Comparison of ENCODE assay signal across 40 mouse cellular contexts in genomic region chr2:154782856-154783650, GRCm38 (mm10). TPM values are rescaled to one million over a fixed set of nuclear protein-coding genes. Genes with fewer than 3 reads are reported as not detected.
DNase-seq lines count a peak whose midpoint lies in the region; ATAC-seq and TF ChIP-seq lines count a peak whose summit lies in the region.
"Had no signal": no experiment of that assay in that cellular context is flagged by ENCODE, and none has a peak within 500 bp of the region (broad histone marks: within the 10 kb centered on the region; RNA-seq: fewer than 3 reads in every experiment).

No protein-coding gene starts in this region.

- 75% methylated on average over 17 of the region's 17 CpGs for WGBS in forebrain, embryonic 10.5 days
- WGBS in forebrain, embryonic 16.5 days, result 44% methylated on average over 17 of the region's 17 CpGs
- 71% methylated on average over 17 of the region's 17 CpGs for WGBS in intestine, embryonic 16.5 days
- WGBS in intestine, postnatal 0 days, result 76% methylated on average over 17 of the region's 17 CpGs
- 66% methylated on average over 17 of the region's 17 CpGs for WGBS in midbrain, embryonic 13.5 days
- WGBS in midbrain, postnatal 0 days, result 74% methylated on average over 17 of the region's 17 CpGs
- 43% methylated on average over 17 of the region's 17 CpGs for WGBS in neural tube, embryonic 13.5 days

- no peak overlapping the region for H3K4me3 ChIP-seq in forebrain, embryonic 10.5 days
- no peak overlapping the region for H3K4me3 ChIP-seq in forebrain, embryonic 16.5 days (replicated peaks; ENCODE audit: low read length)
- no peak overlapping the region for H3K4me3 ChIP-seq in intestine, embryonic 16.5 days (ENCODE audit: low read length)
- no peak overlapping the region for H3K4me3 ChIP-seq in intestine, postnatal 0 days (ENCODE audit: low read depth, low read length)
- H3K4me3 ChIP-seq in midbrain, embryonic 13.5 days (replicated peaks), result no peak overlapping the region
- H3K4me3 ChIP-seq in midbrain, postnatal 0 days (ENCODE audit: low read depth, low read length), result no peak overlapping the region
- no peak overlapping the region for H3K4me3 ChIP-seq in neural tube, embryonic 13.5 days
- H3K4me3 ChIP-seq: embryonic facial prominence, embryonic 13.5 days; erythroblast, embryonic 14.5 days; forebrain, embryonic 12.5 days; heart, embryonic 15.5 days; intestine, embryonic 15.5 days; limb, embryonic 13.5 days; liver, embryonic 13.5 days; megakaryocyte, embryonic 14.5 days had no signal

- H3K9me3 ChIP-seq in forebrain, embryonic 10.5 days, result no peaks in the 10 kb centered on the region
- no peaks in the 10 kb centered on the region for H3K9me3 ChIP-seq in forebrain, embryonic 16.5 days (ENCODE audit: control insufficient read depth, low read length)
- H3K9me3 ChIP-seq in intestine, embryonic 16.5 days (ENCODE audit: control insufficient read depth, low read length), result no peaks in the 10 kb centered on the region
- H3K9me3 ChIP-seq in intestine, postnatal 0 days (ENCODE audit: control insufficient read depth), result no peaks in the 10 kb centered on the region
- H3K9me3 ChIP-seq in midbrain, embryonic 13.5 days, result no peaks in the 10 kb centered on the region
- no peaks in the 10 kb centered on the region for H3K9me3 ChIP-seq in midbrain, postnatal 0 days (ENCODE audit: low read length)
- no peaks in the 10 kb centered on the region for H3K9me3 ChIP-seq in neural tube, embryonic 13.5 days
- H3K9me3 ChIP-seq: embryonic facial prominence, embryonic 13.5 days; forebrain, embryonic 12.5 days; heart, embryonic 15.5 days; intestine, embryonic 15.5 days; limb, embryonic 13.5 days; liver, embryonic 13.5 days; megakaryocyte, embryonic 14.5 days had no signal

- no peak overlapping the region for H3K4me2 ChIP-seq in forebrain, embryonic 16.5 days (ENCODE audit: low read length)
- no peak overlapping the region for H3K4me2 ChIP-seq in intestine, embryonic 16.5 days (ENCODE audit: low read depth, low read length)
- H3K4me2 ChIP-seq in intestine, postnatal 0 days (replicated peaks; ENCODE audit: low read depth), result no peak overlapping the region
- no peak overlapping the region for H3K4me2 ChIP-seq in midbrain, embryonic 13.5 days (replicated peaks)
- no peak overlapping the region for H3K4me2 ChIP-seq in midbrain, postnatal 0 days (ENCODE audit: low read depth, low read length, poor library complexity, severe bottlenecking)
- no peak overlapping the region for H3K4me2 ChIP-seq in neural tube, embryonic 13.5 days
- H3K4me2 ChIP-seq: embryonic facial prominence, embryonic 13.5 days; forebrain, embryonic 12.5 days; heart, embryonic 15.5 days; intestine, embryonic 15.5 days; limb, embryonic 13.5 days; liver, embryonic 13.5 days had no signal

- H3K4me1 ChIP-seq in forebrain, embryonic 10.5 days, result peaks cover 44% of the 10 kb centered on the region
- 0 out of 2 replicates have a peak, but pooled peaks cover 9% of the 10 kb centered on the region for H3K4me1 ChIP-seq in forebrain, embryonic 16.5 days (replicated peaks; ENCODE audit: control insufficient read depth, insufficient read depth, low read length)
- no peaks in the 10 kb centered on the region for H3K4me1 ChIP-seq in intestine, embryonic 16.5 days (ENCODE audit: control insufficient read depth, insufficient read depth, low read length)
- no peaks in the 10 kb centered on the region for H3K4me1 ChIP-seq in intestine, postnatal 0 days (replicated peaks; ENCODE audit: control insufficient read depth, insufficient read depth, low read length)
- H3K4me1 ChIP-seq in midbrain, embryonic 13.5 days (replicated peaks), result peaks cover 35% of the 10 kb centered on the region
- H3K4me1 ChIP-seq in midbrain, postnatal 0 days (ENCODE audit: insufficient read depth, low read length), result no peaks in the 10 kb centered on the region
- H3K4me1 ChIP-seq in neural tube, embryonic 13.5 days (replicated peaks), result peaks cover 23% of the 10 kb centered on the region
- H3K4me1 ChIP-seq: heart, embryonic 15.5 days; intestine, embryonic 15.5 days had no signal

- no peak for TF ChIP-seq CTCF in intestine, postnatal 0 days (IDR thresholded peaks at IDR 0.05; ENCODE audit: low read depth)
- TF ChIP-seq CTCF in midbrain, postnatal 0 days (IDR thresholded peaks at IDR 0.05), result no peak

- no peak overlapping the region for H3K9ac ChIP-seq in forebrain, embryonic 16.5 days (replicated peaks; ENCODE audit: low read depth, low read length)
- H3K9ac ChIP-seq in intestine, embryonic 16.5 days (ENCODE audit: low read depth, low read length), result 0 out of 2 replicates have a peak overlapping the region, but pooled peaks have one; percentile 16
- no peak overlapping the region for H3K9ac ChIP-seq in intestine, postnatal 0 days (ENCODE audit: low read depth, low read length)
- no peak overlapping the region for H3K9ac ChIP-seq in midbrain, embryonic 13.5 days (replicated peaks)
- H3K9ac ChIP-seq in midbrain, postnatal 0 days (replicated peaks; ENCODE audit: low read length, poor library complexity, severe bottlenecking), result no peak overlapping the region
- H3K9ac ChIP-seq in neural tube, embryonic 13.5 days, result no peak overlapping the region
- H3K9ac ChIP-seq: embryonic facial prominence, embryonic 13.5 days; forebrain, embryonic 12.5 days; heart, embryonic 15.5 days; intestine, embryonic 15.5 days; limb, embryonic 13.5 days; liver, embryonic 13.5 days had no signal

- no peaks in the 10 kb centered on the region for H3K27me3 ChIP-seq in forebrain, embryonic 10.5 days (ENCODE audit: poor library complexity, severe bottlenecking)
- H3K27me3 ChIP-seq in forebrain, embryonic 16.5 days (replicated peaks; ENCODE audit: control insufficient read depth, insufficient read depth, low read length), result no peaks in the 10 kb centered on the region
- H3K27me3 ChIP-seq in intestine, embryonic 16.5 days (replicated peaks; ENCODE audit: control insufficient read depth, insufficient read depth, low read length), result no peaks in the 10 kb centered on the region
- H3K27me3 ChIP-seq in intestine, postnatal 0 days (replicated peaks; ENCODE audit: control insufficient read depth, insufficient read depth, low read length), result no peaks in the 10 kb centered on the region
- no peaks in the 10 kb centered on the region for H3K27me3 ChIP-seq in midbrain, embryonic 13.5 days
- no peaks in the 10 kb centered on the region for H3K27me3 ChIP-seq in midbrain, postnatal 0 days (ENCODE audit: insufficient read depth, low read length)
- H3K27me3 ChIP-seq in neural tube, embryonic 13.5 days, result no peaks in the 10 kb centered on the region
- H3K27me3 ChIP-seq: embryonic facial prominence, embryonic 13.5 days; forebrain, embryonic 12.5 days; heart, embryonic 15.5 days; intestine, embryonic 15.5 days; limb, embryonic 13.5 days had no signal

- DNase-seq in forebrain, embryonic 10.5 days (ENCODE audit: extremely low spot score, low spot score), result no peak
- DNase-seq in midbrain, postnatal 0 days (ENCODE audit: low spot score), result no peak
- no peak for DNase-seq in adrenal gland, adult (ENCODE audit: inconsistent age in 2 of 2, low spot score in 1 of 2)
- DNase-seq: adrenal gland, postnatal 36 days; cerebellum, adult 8-10 months; embryo, embryonic 11 days; gastrocnemius, postnatal 10 days; kidney, adult 9 months; liver, embryonic 13.5 days; lung, adult 18-20 months; lung, postnatal 4 days; right cerebral cortex, postnatal 4 days; thymus, postnatal 4 days had no signal

- no peaks in the 10 kb centered on the region for H3K36me3 ChIP-seq in forebrain, embryonic 10.5 days (replicated peaks)
- no peaks in the 10 kb centered on the region for H3K36me3 ChIP-seq in forebrain, embryonic 16.5 days (ENCODE audit: control insufficient read depth, insufficient read depth)
- no peaks in the 10 kb centered on the region for H3K36me3 ChIP-seq in intestine, embryonic 16.5 days (ENCODE audit: control insufficient read depth, insufficient read depth, low read length)
- H3K36me3 ChIP-seq in intestine, postnatal 0 days (ENCODE audit: control insufficient read depth, insufficient read depth), result no peaks in the 10 kb centered on the region
- no peaks in the 10 kb centered on the region for H3K36me3 ChIP-seq in midbrain, embryonic 13.5 days
- no peaks in the 10 kb centered on the region for H3K36me3 ChIP-seq in midbrain, postnatal 0 days (ENCODE audit: insufficient read depth, low read length)
- no peaks in the 10 kb centered on the region for H3K36me3 ChIP-seq in neural tube, embryonic 13.5 days
- H3K36me3 ChIP-seq: embryonic facial prominence, embryonic 13.5 days; forebrain, embryonic 12.5 days; heart, embryonic 15.5 days; intestine, embryonic 15.5 days; limb, embryonic 13.5 days; liver, embryonic 13.5 days had no signal

- 0 out of 2 replicates have a peak overlapping the region, but pooled peaks have one; percentile 6 for H3K27ac ChIP-seq in forebrain, embryonic 10.5 days
- no peak overlapping the region for H3K27ac ChIP-seq in forebrain, embryonic 16.5 days (ENCODE audit: low read length)
- no peak overlapping the region for H3K27ac ChIP-seq in intestine, embryonic 16.5 days (ENCODE audit: low read length)
- no peak overlapping the region for H3K27ac ChIP-seq in intestine, postnatal 0 days (ENCODE audit: low read depth, low read length)
- H3K27ac ChIP-seq in midbrain, embryonic 13.5 days, result peak overlapping the region; percentile 39; the same call in 1 of the 2 replicates
- H3K27ac ChIP-seq in midbrain, postnatal 0 days (ENCODE audit: low read depth, low read length), result no peak overlapping the region
- H3K27ac ChIP-seq in neural tube, embryonic 13.5 days (replicated peaks), result peak overlapping the region; percentile 61; the same call in 1 of the 2 replicates
- H3K27ac ChIP-seq: embryonic facial prominence, embryonic 13.5 days; forebrain, embryonic 12.5 days; heart, embryonic 15.5 days; hindbrain, postnatal 0 days; intestine, embryonic 15.5 days; limb, embryonic 13.5 days; liver, embryonic 13.5 days; stomach, postnatal 0 days had no signal

- ATAC-seq in forebrain, embryonic 16.5 days, result no peak
- ATAC-seq in intestine, embryonic 16.5 days, result no peak
- no peak for ATAC-seq in intestine, postnatal 0 days
- ATAC-seq in midbrain, embryonic 13.5 days, result no peak
- ATAC-seq in midbrain, postnatal 0 days (ENCODE audit: low FRiP score), result no peak
- no peak for ATAC-seq in neural tube, embryonic 13.5 days (ENCODE audit: low read depth)
- ATAC-seq: CD4-positive, CD25-positive, alpha-beta regulatory T cell, adult 4 months; hindbrain, postnatal 0 days; intestine, embryonic 15.5 days; lung, postnatal 0 days had no signal

RNA-seq across cellular contexts. Expression of gene Raly, which starts 7.8 kb away (rescaled TPM):
- 45.6 and 56.1 TPM in 2 replicates for polyA plus RNA-seq in forebrain, embryonic 10.5 days (2016; fragmentation: Nextera tagmentation; extraction: Ambion mirVana)
- polyA plus RNA-seq in forebrain, embryonic 16.5 days (2015; fragmentation: Nextera tagmentation; extraction: Ambion mirVana), result 35.0 and 47.7 TPM in 2 replicates
- polyA plus RNA-seq in intestine, embryonic 16.5 days (2015; fragmentation: Nextera tagmentation; extraction: Ambion mirVana), result 30.6 and 34.0 TPM in 2 replicates
- 20.1 and 20.5 TPM in 2 replicates for polyA plus RNA-seq in intestine, postnatal 0 days (2015; fragmentation: Nextera tagmentation; extraction: Ambion mirVana)
- 28.1 and 39.1 TPM in 2 replicates for polyA plus RNA-seq in midbrain, embryonic 13.5 days (2015; fragmentation: Nextera tagmentation; extraction: Ambion mirVana)
- total RNA-seq in midbrain, postnatal 0 days (2014; rRNA removed), result 132 and 160 TPM in 2 replicates
- 18.4 and 19.3 TPM in 2 replicates for polyA plus RNA-seq in midbrain, postnatal 0 days (2015; fragmentation: Nextera tagmentation; extraction: Ambion mirVana)
- 27.0 and 28.3 TPM in 2 replicates for polyA plus RNA-seq in neural tube, embryonic 13.5 days (2015; fragmentation: Nextera tagmentation; extraction: Ambion mirVana)

RNA-seq across cellular contexts. Expression of gene a, which starts 8.1 kb away (rescaled TPM):
- 1.3 and 2.0 TPM in 2 replicates for polyA plus RNA-seq in forebrain, embryonic 10.5 days (2016; fragmentation: Nextera tagmentation; extraction: Ambion mirVana)
- polyA plus RNA-seq in forebrain, embryonic 16.5 days (2015; fragmentation: Nextera tagmentation; extraction: Ambion mirVana), result 0.73 and 0.94 TPM in 2 replicates
- not detected in 2 replicates for polyA plus RNA-seq in intestine, embryonic 16.5 days (2015; fragmentation: Nextera tagmentation; extraction: Ambion mirVana)
- 0.18 TPM in 1 of 2 replicates, not detected in the other for polyA plus RNA-seq in intestine, postnatal 0 days (2015; fragmentation: Nextera tagmentation; extraction: Ambion mirVana)
- polyA plus RNA-seq in midbrain, embryonic 13.5 days (2015; fragmentation: Nextera tagmentation; extraction: Ambion mirVana), result 1.2 and 1.5 TPM in 2 replicates
- total RNA-seq in midbrain, postnatal 0 days (2014; rRNA removed), result 5.9 TPM in 1 of 2 replicates, not detected in the other
- polyA plus RNA-seq in midbrain, postnatal 0 days (2015; fragmentation: Nextera tagmentation; extraction: Ambion mirVana), result 1.1 and 2.3 TPM in 2 replicates
- polyA plus RNA-seq in neural tube, embryonic 13.5 days (2015; fragmentation: Nextera tagmentation; extraction: Ambion mirVana), result 1.6 TPM in 1 of 2 replicates, not detected in the other
- total RNA-seq: adrenal gland, adult 18-20 months; adrenal gland, postnatal 36 days; gastrocnemius, postnatal 10 days; heart, postnatal 25 days; hindbrain, postnatal 0 days; layer of hippocampus, adult 8-10 months; layer of hippocampus, postnatal 25 days; left cerebral cortex, adult 8-10 months; left cerebral cortex, postnatal 36 days; neutrophil, adult 5-6 weeks had no signal
- polyA plus RNA-seq: CD4-positive, CD25-positive, alpha-beta regulatory T cell, adult 4 months; erythroblast, embryonic 14.5 days; lung, postnatal 0 days; spleen, adult 2 months had no signal

RNA-seq across cellular contexts. Expression of gene Gm14214, which starts 13.2 kb away (rescaled TPM):
- not detected in 2 replicates for polyA plus RNA-seq in forebrain, embryonic 10.5 days (2016; fragmentation: Nextera tagmentation; extraction: Ambion mirVana)
- not detected in 2 replicates for polyA plus RNA-seq in forebrain, embryonic 16.5 days (2015; fragmentation: Nextera tagmentation; extraction: Ambion mirVana)
- not detected in 2 replicates for polyA plus RNA-seq in intestine, embryonic 16.5 days (2015; fragmentation: Nextera tagmentation; extraction: Ambion mirVana)
- polyA plus RNA-seq in intestine, postnatal 0 days (2015; fragmentation: Nextera tagmentation; extraction: Ambion mirVana), result not detected in 2 replicates
- polyA plus RNA-seq in midbrain, embryonic 13.5 days (2015; fragmentation: Nextera tagmentation; extraction: Ambion mirVana), result not detected in 2 replicates
- not detected in 2 replicates for total RNA-seq in midbrain, postnatal 0 days (2014; rRNA removed)
- polyA plus RNA-seq in midbrain, postnatal 0 days (2015; fragmentation: Nextera tagmentation; extraction: Ambion mirVana), result not detected in 2 replicates
- not detected in 2 replicates for polyA plus RNA-seq in neural tube, embryonic 13.5 days (2015; fragmentation: Nextera tagmentation; extraction: Ambion mirVana)
- total RNA-seq: adrenal gland, adult 18-20 months; adrenal gland, postnatal 36 days; gastrocnemius, postnatal 10 days; heart, postnatal 25 days; hindbrain, postnatal 0 days; layer of hippocampus, adult 8-10 months; layer of hippocampus, postnatal 25 days; left cerebral cortex, adult 8-10 months; left cerebral cortex, postnatal 36 days; neutrophil, adult 5-6 weeks had no signal
- polyA plus RNA-seq: CD4-positive, CD25-positive, alpha-beta regulatory T cell, adult 4 months; embryonic facial prominence, embryonic 13.5 days; erythroblast, embryonic 14.5 days; forebrain, embryonic 12.5 days; gonadal fat pad, adult 2 months; heart, embryonic 15.5 days; hindbrain, postnatal 0 days; intestine, embryonic 15.5 days; limb, embryonic 13.5 days; liver, embryonic 13.5 days; lung, postnatal 0 days; midbrain, embryonic 14.5 days; spleen, adult 2 months; stomach, postnatal 0 days; thymus, postnatal 0 days had no signal

Comparison
In these comparisons a context has a peak if more than half of its experiments do, and no peak if none do; other contexts are left out.
1. H3K27ac ChIP-seq: peak in forebrain, embryonic 10.5 days (single experiment), midbrain, embryonic 13.5 days (single experiment) and neural tube, embryonic 13.5 days (single experiment); none in forebrain, embryonic 16.5 days (single experiment), intestine, embryonic 16.5 days (single experiment), intestine, postnatal 0 days (single experiment) and midbrain, postnatal 0 days (single experiment).